Mouse (Mus musculus) liver, embryonic 14.5 days (tissue): Measurements from ENCODE around the gene Sh2d7. TPM values are rescaled to one million over a fixed set of nuclear protein-coding genes. Genes with fewer than 3 reads are reported as not detected.

Source experiments
- ATAC-seq: fragments of 200-750 bp; cut with Nextera tagmentation; 2 replicates; pipeline ENCODE4 v1.8.0; 2017; ENCODE audit warnings: moderate number of reproducible peaks, mild to moderate bottlenecking, moderate library complexity; ENCODE audit not compliant: insufficient read depth
- DNase-seq, 3 experiments: peaks; one replicate each; pipeline ENCODE4 v3.0.0-alpha.2; 2012 to 2013; ENCODE audit warnings: low read depth in 3 of 3, low spot score in 3 of 3
- H3K27ac ChIP-seq: fragments of 300-500 bp; sonication (generic); 2 replicates; pipeline ENCODE4 v1.5.1; 2014; ENCODE audit warnings: moderate library complexity, mild to moderate bottlenecking, control low read depth, inconsistent platforms
- H3K27me3 ChIP-seq: fragments of 300-500 bp; sonication (generic); 2 replicates; pipeline ENCODE4 v1.6.1; 2014; ENCODE audit warnings: mild to moderate bottlenecking, low read length, moderate library complexity; ENCODE audit not compliant: control insufficient read depth, insufficient read depth
- H3K36me3 ChIP-seq: fragments of 300-500 bp; sonication (generic); replicated peaks from 2 replicates; pipeline ENCODE4 v1.6.1; 2014; ENCODE audit warnings: low read depth; ENCODE audit not compliant: control insufficient read depth, insufficient read depth
- H3K4me1 ChIP-seq, 2 experiments: fragments of 200-500 bp in 1 of 2; fragments of 300-500 bp in 1 of 2; sonication (generic) in 1 of 2; replicated peaks; 2 replicates each; pipeline ENCODE4 v1.6.1; 2012 to 2014; ENCODE audit warnings: antibody characterized with exemption in 1 of 2, inconsistent platforms in 1 of 2, low read length in 1 of 2; ENCODE audit not compliant: control insufficient read depth in 2 of 2, insufficient read depth in 2 of 2
- H3K4me2 ChIP-seq: fragments of 300-500 bp; sonication (generic); 2 replicates; pipeline ENCODE4 v1.6.1; 2014; ENCODE audit warnings: low read depth, mild to moderate bottlenecking, control low read depth, moderate library complexity
- H3K4me3 ChIP-seq, 2 experiments: fragments of 200-500 bp in 1 of 2; fragments of 300-500 bp in 1 of 2; sonication (generic) in 1 of 2; 2 replicates each; pipeline ENCODE4 v1.5.1; 2012 to 2014; ENCODE audit warnings: low read depth in 2 of 2, low read length in 2 of 2, mild to moderate bottlenecking in 2 of 2, control low read depth in 1 of 2, inconsistent platforms in 1 of 2, moderate library complexity in 1 of 2; ENCODE audit not compliant: insufficient read depth in 1 of 2
- H3K9ac ChIP-seq: fragments of 300-500 bp; sonication (generic); replicated peaks from 2 replicates; pipeline ENCODE4 v1.6.1; 2014; ENCODE audit warnings: mild to moderate bottlenecking, control low read depth, moderate library complexity
- H3K9me3 ChIP-seq: fragments of 300-500 bp; sonication (generic); 2 replicates; pipeline ENCODE4 v1.6.1; 2016; ENCODE audit warnings: low read length, mixed read lengths; ENCODE audit not compliant: control insufficient read depth
- CTCF ChIP-seq: IDR thresholded peaks from 2 replicates; pipeline ENCODE4 v1.5.1; 2016; ENCODE audit warnings: antibody characterized with exemption, low read depth, control low read depth
- EP300 ChIP-seq: IDR thresholded peaks from 2 replicates; pipeline ENCODE4 v1.6.1; 2016; ENCODE audit warnings: antibody characterized with exemption, low read depth
- WGBS: fragments of 180-500 bp; shearing (Covaris S2); extraction: QIAGEN DNeasy Blood & Tissue Kit; methylation state at CpG from one replicate; pipeline ENCODE4 v1.1.7; 2014; ENCODE audit not compliant: insufficient replicate concordance; 5-methylcytosine and 5-hydroxymethylcytosine counted together
- polyA plus RNA-seq, 2 experiments: library from polyadenylated mRNA; depleted of rRNA in 1 of 2; stranded (reverse) in 1 of 2; unstranded in 1 of 2; fragments of >200 nt; fragmentation: Nextera tagmentation in 1 of 2; extraction: Ambion mirVana in 1 of 2; gene quantifications; 2 replicates each; pipeline versions ENCODE4 v1.2.1 to v1.2.3; 2012 to 2014

Gene Sh2d7
- polyA plus RNA-seq (2012; rRNA removed) (not detected in 2 replicates), polyA plus RNA-seq (2014; fragmentation: Nextera tagmentation; extraction: Ambion mirVana) (not detected in 2 replicates)

GRCm38 (mm10) chr9:54538684-54539083 is at the start of gene Sh2d7:
Gene Sh2d7 (plus strand): TSS chr9:54538984.
- Histone ChIP-seq H3K4me2 (no peak within 1 kb of the TSS), H3K4me1 (no peaks in the 10 kb centered on the region), H3K27ac (no peak within 1 kb of the TSS), H3K27me3 (no peaks in the 10 kb centered on the region), H3K9ac (no peak within 1 kb of the TSS), H3K4me3 (no peak within 1 kb of the TSS), H3K36me3 (no peaks in the 10 kb centered on the region), H3K9me3 (no peaks in the 10 kb centered on the region)
- no peak for TF ChIP-seq CTCF
- TF ChIP-seq EP300 = no peak
- no peak for DNase-seq
- 71% methylated on average over 14 of the region's 14 CpGs for WGBS
- ATAC-seq = no peak

GRCm38 (mm10) chr9:54489599-54489998 is 49.2 kb upstream of the Sh2d7 start:
- Histone ChIP-seq H3K27ac (no peak overlapping the region), H3K36me3 (no peaks in the 10 kb centered on the region), H3K9me3 (no peaks in the 10 kb centered on the region), H3K27me3 (no peaks in the 10 kb centered on the region), H3K9ac (no peak overlapping the region), H3K4me3 (no peak overlapping the region), H3K4me2 (no peak overlapping the region), H3K4me1 (peaks cover 3 to 4% of the 10 kb centered on the region in 2 experiments; a peak in 1 of 4 replicates)
- DNase-seq (no peak), ATAC-seq (no peak)
- TF ChIP-seq EP300 (no peak), CTCF (no peak)
- WGBS = 22% methylated on average over 2 of the region's 2 CpGs

GRCm38 (mm10) chr9:54490431-54490830 is 48.4 kb upstream of the Sh2d7 start:
- H3K36me3 ChIP-seq = no peaks in the 10 kb centered on the region
- ATAC-seq = no peak
- H3K4me3 ChIP-seq = no peak overlapping the region
- H3K4me2 ChIP-seq = no peak overlapping the region
- DNase-seq = no peak
- H3K9me3 ChIP-seq = no peaks in the 10 kb centered on the region
- no peak overlapping the region for H3K27ac ChIP-seq
- H3K9ac ChIP-seq = no peak overlapping the region
- 65% methylated on average over 2 of the region's 2 CpGs for WGBS
- no peaks in the 10 kb centered on the region for H3K27me3 ChIP-seq
- no peaks in the 10 kb centered on the region for H3K4me1 ChIP-seq
- TF ChIP-seq CTCF (no peak), EP300 (no peak)

GRCm38 (mm10) chr9:54499291-54499690 is 39.5 kb upstream of the Sh2d7 start:
- Histone ChIP-seq H3K36me3 (no peaks in the 10 kb centered on the region), H3K4me1 (0 out of 4 replicates have a peak, but pooled peaks cover 0 to 2% of the 10 kb centered on the region in 2 experiments), H3K9me3 (no peaks in the 10 kb centered on the region), H3K9ac (no peak overlapping the region), H3K4me3 (no peak overlapping the region), H3K4me2 (no peak overlapping the region), H3K27me3 (peaks cover 26% of the 10 kb centered on the region), H3K27ac (no peak overlapping the region)
- TF ChIP-seq EP300 (no peak), CTCF (no peak)
- DNase-seq (no peak), ATAC-seq (no peak)
- WGBS = 72% methylated on average over 6 of the region's 6 CpGs

- peaks cover 26% of the 10 kb centered on the region for H3K27me3 ChIP-seq
- TF ChIP-seq CTCF = no peak
- TF ChIP-seq EP300 = no peak
Measured at GRCm38 (mm10) chr9:54499791-54500190, 39.0 kb upstream of the Sh2d7 start.

More at GRCm38 (mm10) chr9:54499791-54500190, 39.0 kb upstream of the Sh2d7 start:
- no peak overlapping the region for H3K27ac ChIP-seq
- ATAC-seq = no peak
- no peak overlapping the region for H3K4me3 ChIP-seq
- DNase-seq = no peak
- no peak overlapping the region for H3K9ac ChIP-seq
- 0 out of 4 replicates have a peak, but pooled peaks cover 0 to 2% of the 10 kb centered on the region in 2 experiments for H3K4me1 ChIP-seq
- 68% methylated on average over 3 of the region's 3 CpGs for WGBS
- H3K4me2 ChIP-seq = no peak overlapping the region
- no peaks in the 10 kb centered on the region for H3K9me3 ChIP-seq
- no peaks in the 10 kb centered on the region for H3K36me3 ChIP-seq
